Mouse (Mus musculus) mature B cell (primary cell): Measurements from ENCODE around the gene Usp10.

Experiments used
- in situ Hi-C: fragments of 300-500 bp; cut with MboI; formaldehyde crosslinking; loops from 2 replicates; pipeline ENCODE4 v1.14.3; 2019

Gene Usp10

GRCm38 (mm10) chr8:119958076-119958475 lies 47.9 kb downstream of the Usp10 start:
- in situ Hi-C loops: no loop called here

- in situ Hi-C loops: no loop called here
These were observed 50.5 kb downstream of the Usp10 start for GRCm38 (mm10) chr8:119960531-119961104.

- in situ Hi-C loops: no loop called here
These were observed 54.7 kb downstream of the Usp10 start for GRCm38 (mm10) chr8:119964859-119965258.

GRCm38 (mm10) chr8:119967435-119967834 lies 57.3 kb downstream of the Usp10 start:
- in situ Hi-C loops: no loop called here

- in situ Hi-C loops: no loop called here
These were observed 60.0 kb downstream of the Usp10 start for GRCm38 (mm10) chr8:119970169-119970568.

GRCm38 (mm10) chr8:119972558-119972957 lies 62.4 kb downstream of the Usp10 start:
- in situ Hi-C loops: no loop called here

GRCm38 (mm10) chr8:119978770-119979381 lies 68.7 kb downstream of the Usp10 start:
- in situ Hi-C loops: no loop called here

GRCm38 (mm10) chr8:119981253-119981652 lies 71.1 kb downstream of the Usp10 start:
- in situ Hi-C loops: no loop called here

- in situ Hi-C loops: no loop called here
These were observed 73.9 kb downstream of the Usp10 start for GRCm38 (mm10) chr8:119984085-119984484.

- in situ Hi-C loops: no loop called here
These were observed 76.0 kb downstream of the Usp10 start for GRCm38 (mm10) chr8:119986174-119986573.

GRCm38 (mm10) chr8:119988087-119988486 lies 77.9 kb downstream of the Usp10 start:
- in situ Hi-C loops: no loop called here

GRCm38 (mm10) chr8:119992249-119992648 lies 82.1 kb downstream of the Usp10 start, which contains the start of gene Crispld2:
Crispld2 (plus strand) TSS chr8:119992438.
- in situ Hi-C loops: no loop called here

GRCm38 (mm10) chr8:119994114-119994513 lies 84.0 kb downstream of the Usp10 start:
- in situ Hi-C loops: no loop called here

- in situ Hi-C loops: no loop called here
These were observed 84.4 kb downstream of the Usp10 start for GRCm38 (mm10) chr8:119994556-119994955.

GRCm38 (mm10) chr8:119997266-119997665 lies 87.1 kb downstream of the Usp10 start:
- in situ Hi-C loops: no loop called here

GRCm38 (mm10) chr8:120000461-120000860 lies 90.3 kb downstream of the Usp10 start:
- in situ Hi-C loops: no loop called here

- in situ Hi-C loops: no loop called here
These were observed 91.6 kb downstream of the Usp10 start for GRCm38 (mm10) chr8:120001712-120002111.

GRCm38 (mm10) chr8:120002348-120002747 lies 92.2 kb downstream of the Usp10 start:
- in situ Hi-C loops: no loop called here

GRCm38 (mm10) chr8:120004154-120004702 lies 94.1 kb downstream of the Usp10 start:
- in situ Hi-C loops: no loop called here

- in situ Hi-C loops: no loop called here
These were observed 94.7 kb downstream of the Usp10 start for GRCm38 (mm10) chr8:120004705-120005381.

- in situ Hi-C loops: no loop called here
These were observed 96.5 kb downstream of the Usp10 start for GRCm38 (mm10) chr8:120006645-120007160.
